Mouse (Mus musculus) liver, embryonic 11.5 days (tissue): ENCODE data around the gene Pdhx. TPM values are rescaled to one million over a fixed set of nuclear protein-coding genes. Genes with fewer than 3 reads are reported as not detected.

Source experiments
- ATAC-seq: fragments of 200-750 bp; cut with Nextera tagmentation; replicated peaks from 2 replicates; pipeline ENCODE4 v1.8.0; 2017; ENCODE audit warnings: moderate number of reproducible peaks, mild to moderate bottlenecking, moderate TSS enrichment, moderate library complexity; ENCODE audit not compliant: low FRiP score
- DNase-seq: peaks from one replicate; pipeline ENCODE4 v3.0.0-alpha.2; 2017; ENCODE audit warnings: low spot score
- H3K27ac ChIP-seq: fragments of 300-500 bp; sonication (generic); 2 replicates; pipeline ENCODE4 v1.5.1; 2014; ENCODE audit warnings: mild to moderate bottlenecking, low read depth, low read length, control low read depth
- H3K27me3 ChIP-seq: fragments of 300-500 bp; sonication (generic); replicated peaks from 2 replicates; pipeline ENCODE4 v1.6.1; 2014; ENCODE audit warnings: low read length, mixed read lengths; ENCODE audit not compliant: control insufficient read depth, insufficient read depth
- H3K36me3 ChIP-seq: fragments of 300-500 bp; sonication (generic); 2 replicates; pipeline ENCODE4 v1.6.1; 2014; ENCODE audit warnings: mild to moderate bottlenecking, low read length, moderate library complexity, mixed read lengths; ENCODE audit not compliant: control insufficient read depth, insufficient read depth
- H3K4me1 ChIP-seq: fragments of 300-500 bp; sonication (generic); replicated peaks from 2 replicates; pipeline ENCODE4 v1.6.1; 2014; ENCODE audit warnings: low read length, mixed read lengths; ENCODE audit not compliant: control insufficient read depth, insufficient read depth
- H3K4me2 ChIP-seq: fragments of 300-500 bp; sonication (generic); 2 replicates; pipeline ENCODE4 v1.6.1; 2014; ENCODE audit warnings: mild to moderate bottlenecking, control low read depth, moderate library complexity
- H3K4me3 ChIP-seq: fragments of 300-500 bp; sonication (generic); 2 replicates; pipeline ENCODE4 v1.5.1; 2014; ENCODE audit warnings: low read depth, low read length, control low read depth
- H3K9ac ChIP-seq: fragments of 300-500 bp; sonication (generic); 2 replicates; pipeline ENCODE4 v1.6.1; 2014; ENCODE audit warnings: low read depth, low read length, control low read depth
- H3K9me3 ChIP-seq: fragments of 300-500 bp; sonication (generic); 2 replicates; pipeline ENCODE4 v1.6.1; 2016; ENCODE audit warnings: low read length, inconsistent platforms, mixed read lengths; ENCODE audit not compliant: control insufficient read depth
- WGBS: fragments of 180-500 bp; shearing (Covaris S2); extraction: QIAGEN DNeasy Blood & Tissue Kit; methylation state at CpG from one replicate; pipeline ENCODE4 v1.1.7; 2014; 5-methylcytosine and 5-hydroxymethylcytosine counted together
- polyA plus RNA-seq: library from polyadenylated mRNA; unstranded; fragments of >200 nt; fragmentation: Nextera tagmentation; extraction: Ambion mirVana; gene quantifications from 2 replicates; pipeline ENCODE4 v1.2.1, GENCODE M21; 2014

Gene Pdhx
- polyA plus RNA-seq, 1 experiment from 2014 or later: 36.8 TPM

DNA sequence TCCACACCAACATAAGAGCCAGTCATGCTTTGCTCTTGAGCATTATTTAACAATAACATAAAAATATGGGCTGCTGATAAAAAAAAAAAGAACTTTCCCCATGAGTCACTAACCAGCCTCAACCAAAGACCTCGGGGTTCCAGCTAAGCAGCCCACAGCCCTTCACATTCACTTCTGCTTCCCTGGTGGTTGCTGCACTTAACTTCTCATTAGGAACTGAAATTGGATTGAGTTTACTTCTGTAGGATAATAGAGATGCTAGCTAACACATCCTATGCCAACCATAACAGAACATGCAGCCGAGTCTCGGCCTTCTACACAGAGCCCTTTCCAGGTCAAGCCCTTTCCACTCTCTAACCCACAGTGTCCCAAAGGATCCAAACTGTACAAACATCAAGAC is 65.1 kb downstream of the Pdhx start:
- Histone ChIP-seq H3K27ac (no peak overlapping the region), H3K9ac (no peak overlapping the region), H3K27me3 (no peaks in the 10 kb centered on the region), H3K4me1 (no peaks in the 10 kb centered on the region), H3K4me2 (no peak overlapping the region), H3K36me3 (no peaks in the 10 kb centered on the region), H3K9me3 (no peaks in the 10 kb centered on the region), H3K4me3 (no peak overlapping the region)
- no peak for DNase-seq
- 79% methylated on average over 3 of the region's 3 CpGs for WGBS
- no peak for ATAC-seq

DNA sequence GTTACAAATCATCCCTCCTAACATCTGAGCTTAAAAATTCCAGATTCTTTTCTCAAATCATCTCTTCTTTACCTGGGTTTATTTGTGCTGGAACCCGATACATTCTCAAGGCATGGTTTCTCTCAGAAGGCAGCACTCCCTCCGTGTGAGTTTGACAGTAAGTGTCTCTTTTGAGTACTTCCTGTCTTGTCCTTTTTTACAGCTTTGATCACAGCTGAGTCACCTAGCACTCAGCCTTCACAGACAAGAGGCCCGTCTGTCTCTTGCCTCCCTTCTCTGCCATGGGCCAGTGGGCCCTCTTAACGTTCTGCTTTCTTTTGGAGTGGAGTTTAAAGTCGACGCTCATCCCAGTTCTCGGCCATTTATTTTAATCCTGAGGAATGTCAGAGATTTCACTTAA is 68.7 kb downstream of the Pdhx start:
- Histone ChIP-seq H3K4me1 (no peaks in the 10 kb centered on the region), H3K9me3 (no peaks in the 10 kb centered on the region), H3K36me3 (no peaks in the 10 kb centered on the region), H3K27ac (no peak overlapping the region), H3K9ac (no peak overlapping the region), H3K4me2 (no peak overlapping the region), H3K4me3 (no peak overlapping the region), H3K27me3 (no peaks in the 10 kb centered on the region)
- no peak for DNase-seq
- ATAC-seq: no peak
- WGBS: 48% methylated on average over 7 of the region's 7 CpGs

DNA sequence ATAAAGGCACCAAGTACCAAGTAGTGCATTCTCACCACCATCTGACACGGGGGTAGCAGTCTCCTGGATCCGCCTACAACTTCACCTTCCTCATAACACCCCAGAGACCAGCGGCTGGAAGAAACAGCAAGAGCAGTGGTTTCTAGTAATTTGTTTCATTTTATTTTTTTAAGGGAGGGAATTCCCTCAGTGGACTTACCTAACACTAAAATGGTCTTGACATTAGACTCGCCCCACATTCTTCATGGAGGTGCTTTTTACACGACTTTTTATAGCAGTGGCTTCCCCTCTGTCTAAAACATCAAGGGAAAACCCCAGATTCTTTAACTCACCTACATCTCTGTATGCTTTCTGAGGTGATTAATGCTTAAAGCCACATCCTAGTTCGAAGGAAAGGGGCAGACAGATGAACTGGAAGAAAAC is 74.1 kb downstream of the Pdhx start:
- no peak overlapping the region for H3K27ac ChIP-seq
- ATAC-seq (no peak), DNase-seq (no peak)
- H3K4me1 ChIP-seq: no peaks in the 10 kb centered on the region
- H3K27me3 ChIP-seq: no peaks in the 10 kb centered on the region
- WGBS: 61% methylated on average over 6 of the region's 6 CpGs
- no peak overlapping the region for H3K4me3 ChIP-seq
- H3K36me3 ChIP-seq: no peaks in the 10 kb centered on the region
- H3K4me2 ChIP-seq: no peak overlapping the region
- H3K9me3 ChIP-seq: no peaks in the 10 kb centered on the region
- H3K9ac ChIP-seq: no peak overlapping the region

DNA sequence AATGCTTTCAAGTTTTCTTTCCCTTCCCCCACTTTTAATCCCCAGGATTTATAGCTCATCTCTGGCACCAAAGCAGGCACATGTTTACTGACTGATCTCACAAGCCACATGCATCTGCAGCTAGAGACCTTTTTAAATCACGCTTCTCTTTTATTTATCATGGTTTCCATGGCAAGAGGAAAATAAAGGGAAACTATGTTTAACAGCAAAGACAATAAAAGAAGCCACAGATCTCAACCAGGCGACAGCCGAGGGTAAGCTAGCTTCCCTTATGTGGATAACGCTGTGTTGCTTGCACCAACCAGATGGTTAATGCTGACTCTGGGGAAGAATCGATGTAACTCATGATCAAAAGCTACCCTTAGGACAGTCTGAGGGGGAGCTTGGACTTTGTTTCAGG is 75.0 kb downstream of the Pdhx start:
- Histone ChIP-seq H3K9me3 (no peaks in the 10 kb centered on the region), H3K4me1 (no peaks in the 10 kb centered on the region), H3K27ac (no peak overlapping the region), H3K4me2 (no peak overlapping the region), H3K4me3 (no peak overlapping the region), H3K27me3 (no peaks in the 10 kb centered on the region), H3K36me3 (no peaks in the 10 kb centered on the region), H3K9ac (no peak overlapping the region)
- ATAC-seq (no peak), DNase-seq (no peak)
- 67% methylated on average over 5 of the region's 5 CpGs for WGBS

GRCm38 (mm10) chr2:102997874-102998273 is 75.4 kb downstream of the Pdhx start:
- ATAC-seq (no peak), DNase-seq (no peak)
- no peak overlapping the region for H3K4me2 ChIP-seq
- H3K27me3 ChIP-seq: no peaks in the 10 kb centered on the region
- H3K4me1 ChIP-seq: no peaks in the 10 kb centered on the region
- no peak overlapping the region for H3K9ac ChIP-seq
- WGBS: 88% methylated on average over 1 of the region's 1 CpGs
- no peaks in the 10 kb centered on the region for H3K9me3 ChIP-seq
- no peak overlapping the region for H3K27ac ChIP-seq
- no peaks in the 10 kb centered on the region for H3K36me3 ChIP-seq
- no peak overlapping the region for H3K4me3 ChIP-seq

GRCm38 (mm10) chr2:102993841-102994607 is 79.3 kb downstream of the Pdhx start:
- H3K9ac ChIP-seq: no peak overlapping the region
- no peaks in the 10 kb centered on the region for H3K36me3 ChIP-seq
- H3K9me3 ChIP-seq: no peaks in the 10 kb centered on the region
- no peak overlapping the region for H3K27ac ChIP-seq
- no peak for DNase-seq
- no peaks in the 10 kb centered on the region for H3K27me3 ChIP-seq
- peak; percentile 60; the same call in 1 of the 2 replicates for ATAC-seq
- no peaks in the 10 kb centered on the region for H3K4me1 ChIP-seq
- H3K4me3 ChIP-seq: no peak overlapping the region
- 90% methylated on average over 3 of the region's 3 CpGs for WGBS
- H3K4me2 ChIP-seq: no peak overlapping the region

GRCm38 (mm10) chr2:102992405-102992804 is 80.9 kb downstream of the Pdhx start:
- WGBS: 80% methylated on average over 6 of the region's 6 CpGs
- H3K9me3 ChIP-seq: no peaks in the 10 kb centered on the region
- no peak for ATAC-seq
- H3K4me2 ChIP-seq: no peak overlapping the region
- no peaks in the 10 kb centered on the region for H3K27me3 ChIP-seq
- H3K4me3 ChIP-seq: no peak overlapping the region
- DNase-seq: no peak
- no peaks in the 10 kb centered on the region for H3K36me3 ChIP-seq
- H3K27ac ChIP-seq: no peak overlapping the region
- H3K9ac ChIP-seq: no peak overlapping the region
- no peaks in the 10 kb centered on the region for H3K4me1 ChIP-seq

- Histone ChIP-seq H3K27ac (no peak overlapping the region), H3K9me3 (no peaks in the 10 kb centered on the region), H3K27me3 (no peaks in the 10 kb centered on the region), H3K4me1 (peaks cover 8% of the 10 kb centered on the region; the same call in 1 of the 2 replicates), H3K36me3 (no peaks in the 10 kb centered on the region), H3K4me2 (no peak overlapping the region), H3K4me3 (no peak overlapping the region), H3K9ac (no peak overlapping the region)
- 45% methylated on average over 2 of the region's 2 CpGs for WGBS
- ATAC-seq (no peak), DNase-seq (no peak)
Observed at GRCm38 (mm10) chr2:102990301-102990702, 83.0 kb downstream of the Pdhx start.

GRCm38 (mm10) chr2:102989446-102989845 is 83.9 kb downstream of the Pdhx start:
- H3K9ac ChIP-seq: no peak overlapping the region
- H3K4me2 ChIP-seq: no peak overlapping the region
- H3K36me3 ChIP-seq: no peaks in the 10 kb centered on the region
- peaks cover 8% of the 10 kb centered on the region; the same call in 1 of the 2 replicates for H3K4me1 ChIP-seq
- WGBS: 85% methylated on average over 1 of the region's 1 CpGs
- ATAC-seq: no peak
- H3K27me3 ChIP-seq: no peaks in the 10 kb centered on the region
- no peak overlapping the region for H3K4me3 ChIP-seq
- DNase-seq: no peak
- H3K27ac ChIP-seq: no peak overlapping the region
- no peaks in the 10 kb centered on the region for H3K9me3 ChIP-seq
